Mouse (Mus musculus): ENCODE data around the gene 3110040N11Rik. TPM values are rescaled to one million over a fixed set of nuclear protein-coding genes. Genes with fewer than 3 reads are reported as not detected.

3110040N11Rik gene
- polyA plus RNA-seq, 1 experiment from 2014 or later = 30.3 TPM

DNA sequence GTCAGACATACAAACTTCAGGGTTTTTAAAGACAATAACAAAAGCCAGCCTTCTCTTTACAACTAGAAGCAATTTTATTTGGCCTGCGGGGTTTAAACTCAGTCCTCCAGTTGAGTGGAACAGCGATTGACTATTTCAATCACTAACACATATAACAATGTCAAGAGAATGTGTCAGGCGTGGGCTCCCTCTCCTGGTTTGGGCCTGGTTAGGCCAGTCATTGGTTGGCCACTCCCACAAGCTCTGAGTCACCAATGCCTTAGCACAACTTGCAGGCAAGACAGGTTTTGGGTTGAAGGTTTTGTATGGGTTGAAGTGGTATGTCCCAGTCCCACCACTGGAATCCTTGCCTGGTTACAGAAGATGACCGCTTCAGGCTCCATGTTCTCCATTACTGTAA, 45.1 kb downstream of the 3110040N11Rik start:
- H3K4me1 ChIP-seq (ENCODE audit: insufficient read depth, low read depth, low read length) = no peaks in the 10 kb centered on the region
- H3K9me3 ChIP-seq (ENCODE audit: low read length) = 0 out of 2 replicates have a peak, but pooled peaks cover 2% of the 10 kb centered on the region
- no peak overlapping the region for H3K4me3 ChIP-seq (ENCODE audit: low read depth, low read length)
- H3K36me3 ChIP-seq (ENCODE audit: insufficient read depth, low read length) = no peaks in the 10 kb centered on the region
- H3K27me3 ChIP-seq (replicated peaks; ENCODE audit: insufficient read depth, low read length) = no peaks in the 10 kb centered on the region
- peak; percentile 73 for TF ChIP-seq CTCF (IDR thresholded peaks at IDR 0.05)
- no peak for TF ChIP-seq EP300 (IDR thresholded peaks at IDR 0.05)
- DNase-seq (ENCODE audit: low spot score) = peak; percentile 78
- WGBS = 53% methylated on average over 4 of the region's 4 CpGs
- H3K9ac ChIP-seq (replicated peaks; ENCODE audit: low read depth) = no peak overlapping the region
- H3K4me2 ChIP-seq (replicated peaks; ENCODE audit: low read depth, low read length) = no peak overlapping the region
- no peak overlapping the region for H3K27ac ChIP-seq (ENCODE audit: low read length)
- ATAC-seq = peak; percentile 62

DNA sequence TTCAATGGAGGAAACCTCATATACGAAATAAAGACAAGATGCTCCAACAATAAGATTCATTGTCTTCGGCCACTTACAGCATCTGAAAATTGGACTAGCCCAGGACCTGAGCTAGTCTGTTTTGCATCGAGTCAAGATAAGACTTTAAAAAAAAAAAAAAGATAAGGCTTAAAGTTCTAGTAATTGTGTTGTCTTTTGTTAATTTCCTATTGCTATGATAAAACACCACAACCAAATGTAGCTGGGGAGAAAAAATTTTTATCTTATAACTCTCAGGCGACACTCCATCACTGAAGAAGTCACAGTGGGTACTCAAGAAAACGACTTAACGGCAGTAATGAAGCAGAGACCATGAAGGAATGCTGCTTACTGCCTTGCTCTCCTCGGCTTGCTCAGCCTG, 49.3 kb downstream of the 3110040N11Rik start:
- no peaks in the 10 kb centered on the region for H3K9me3 ChIP-seq (ENCODE audit: low read length)
- H3K27me3 ChIP-seq (replicated peaks; ENCODE audit: insufficient read depth, low read length) = no peaks in the 10 kb centered on the region
- H3K4me2 ChIP-seq (replicated peaks; ENCODE audit: low read depth, low read length) = no peak overlapping the region
- no peak overlapping the region for H3K9ac ChIP-seq (replicated peaks; ENCODE audit: low read depth)
- DNase-seq (ENCODE audit: low spot score) (no peak), ATAC-seq (no peak)
- H3K36me3 ChIP-seq (ENCODE audit: insufficient read depth, low read length) = no peaks in the 10 kb centered on the region
- no peak for TF ChIP-seq EP300 (IDR thresholded peaks at IDR 0.05)
- H3K4me1 ChIP-seq (ENCODE audit: insufficient read depth, low read depth, low read length) = no peaks in the 10 kb centered on the region
- no peak overlapping the region for H3K4me3 ChIP-seq (ENCODE audit: low read depth, low read length)
- H3K27ac ChIP-seq (ENCODE audit: low read length) = no peak overlapping the region
- WGBS = 80% methylated on average over 7 of the region's 7 CpGs

DNA sequence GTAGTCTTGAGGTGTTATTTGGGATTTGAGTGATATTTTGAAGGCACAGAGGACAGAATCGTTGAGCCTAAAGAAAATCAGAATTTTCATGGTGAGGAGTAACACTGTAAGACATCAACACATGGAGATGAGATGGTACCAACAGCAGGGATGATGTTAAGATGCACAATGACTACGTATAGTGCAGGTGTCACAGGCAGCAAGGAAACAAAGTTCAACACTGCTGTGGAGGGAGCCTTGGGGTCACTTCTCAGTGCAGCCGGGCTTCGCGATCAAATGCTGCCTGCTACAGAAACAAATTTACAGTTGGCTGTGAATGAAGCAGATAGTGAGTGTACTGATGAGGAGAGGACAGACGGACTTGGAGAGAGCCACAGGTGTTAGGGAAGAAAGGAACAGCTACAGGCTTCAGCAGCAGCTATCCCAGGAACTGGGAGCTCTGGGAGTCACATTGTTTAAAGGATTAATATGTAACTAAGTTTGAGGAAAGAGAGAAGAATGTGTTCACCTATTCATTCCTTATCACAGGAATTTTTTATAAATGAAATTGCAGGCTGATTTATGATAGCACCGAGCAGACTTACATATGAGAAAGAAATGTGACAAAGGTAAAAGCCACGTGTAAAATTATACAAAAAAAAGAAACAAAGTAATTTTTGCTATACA, 50.4 kb downstream of the 3110040N11Rik start:
- Histone ChIP-seq H3K27ac (ENCODE audit: low read length) (no peak overlapping the region), H3K4me3 (ENCODE audit: low read depth, low read length) (no peak overlapping the region), H3K36me3 (ENCODE audit: insufficient read depth, low read length) (no peaks in the 10 kb centered on the region), H3K4me2 (replicated peaks; ENCODE audit: low read depth, low read length) (no peak overlapping the region), H3K9ac (replicated peaks; ENCODE audit: low read depth) (no peak overlapping the region), H3K9me3 (ENCODE audit: low read length) (no peaks in the 10 kb centered on the region), H3K27me3 (replicated peaks; ENCODE audit: insufficient read depth, low read length) (no peaks in the 10 kb centered on the region), H3K4me1 (ENCODE audit: insufficient read depth, low read depth, low read length) (no peaks in the 10 kb centered on the region)
- TF ChIP-seq EP300 (IDR thresholded peaks at IDR 0.05) (no peak), CTCF (IDR thresholded peaks at IDR 0.05) (no peak)
- ATAC-seq (no peak), DNase-seq (ENCODE audit: low spot score) (no peak)
- WGBS = 35% methylated on average over 8 of the region's 8 CpGs

DNA sequence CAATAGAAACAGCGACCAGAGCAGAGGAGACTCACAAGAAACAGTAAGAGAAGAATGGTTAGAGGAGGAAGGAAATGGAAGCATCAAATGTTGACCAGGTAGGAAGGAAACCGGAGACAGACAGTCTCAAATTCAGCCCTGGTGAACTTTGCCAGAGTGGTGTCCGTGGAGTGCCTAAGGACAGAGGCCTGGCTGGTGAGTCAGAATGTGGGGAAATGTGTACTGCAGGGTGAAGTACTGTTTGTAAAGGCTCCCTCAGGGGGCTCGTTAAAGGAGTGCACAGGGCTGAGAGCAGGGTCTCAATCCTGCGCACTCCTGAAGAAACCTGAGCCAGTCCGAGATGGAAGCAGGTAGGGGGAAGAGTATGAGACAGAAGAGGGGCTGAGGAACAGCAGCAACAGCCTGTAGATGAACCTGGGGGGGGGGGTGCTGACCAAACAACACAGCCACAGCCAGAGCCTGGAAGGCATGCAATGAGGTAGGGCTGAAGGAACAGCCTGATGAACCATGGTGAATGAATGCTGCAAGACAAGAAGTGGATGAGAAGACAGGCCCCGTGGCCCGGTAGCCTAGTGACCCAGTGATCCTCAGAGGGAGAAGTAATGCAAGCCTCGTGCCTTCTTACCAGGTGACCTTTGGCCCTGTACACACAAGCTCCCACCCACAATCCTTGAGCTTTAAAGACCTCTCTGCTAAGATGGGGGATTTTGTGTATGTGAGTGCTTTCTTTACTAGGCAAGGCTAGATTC, 53.8 kb downstream of the 3110040N11Rik start:
- H3K9me3 ChIP-seq (ENCODE audit: low read length) = no peaks in the 10 kb centered on the region
- H3K4me2 ChIP-seq (replicated peaks; ENCODE audit: low read depth, low read length) = no peak overlapping the region
- TF ChIP-seq CTCF (IDR thresholded peaks at IDR 0.05) (no peak), EP300 (IDR thresholded peaks at IDR 0.05) (no peak)
- ATAC-seq (peak; percentile 52), DNase-seq (ENCODE audit: low spot score) (peak; percentile 40)
- H3K9ac ChIP-seq (replicated peaks; ENCODE audit: low read depth) = no peak overlapping the region
- H3K4me3 ChIP-seq (ENCODE audit: low read depth, low read length) = no peak overlapping the region
- no peak overlapping the region for H3K27ac ChIP-seq (ENCODE audit: low read length)
- no peaks in the 10 kb centered on the region for H3K36me3 ChIP-seq (ENCODE audit: insufficient read depth, low read length)
- H3K27me3 ChIP-seq (replicated peaks; ENCODE audit: insufficient read depth, low read length) = no peaks in the 10 kb centered on the region
- 43% methylated on average over 9 of the region's 9 CpGs for WGBS
- H3K4me1 ChIP-seq (ENCODE audit: insufficient read depth, low read depth, low read length) = no peaks in the 10 kb centered on the region

DNA sequence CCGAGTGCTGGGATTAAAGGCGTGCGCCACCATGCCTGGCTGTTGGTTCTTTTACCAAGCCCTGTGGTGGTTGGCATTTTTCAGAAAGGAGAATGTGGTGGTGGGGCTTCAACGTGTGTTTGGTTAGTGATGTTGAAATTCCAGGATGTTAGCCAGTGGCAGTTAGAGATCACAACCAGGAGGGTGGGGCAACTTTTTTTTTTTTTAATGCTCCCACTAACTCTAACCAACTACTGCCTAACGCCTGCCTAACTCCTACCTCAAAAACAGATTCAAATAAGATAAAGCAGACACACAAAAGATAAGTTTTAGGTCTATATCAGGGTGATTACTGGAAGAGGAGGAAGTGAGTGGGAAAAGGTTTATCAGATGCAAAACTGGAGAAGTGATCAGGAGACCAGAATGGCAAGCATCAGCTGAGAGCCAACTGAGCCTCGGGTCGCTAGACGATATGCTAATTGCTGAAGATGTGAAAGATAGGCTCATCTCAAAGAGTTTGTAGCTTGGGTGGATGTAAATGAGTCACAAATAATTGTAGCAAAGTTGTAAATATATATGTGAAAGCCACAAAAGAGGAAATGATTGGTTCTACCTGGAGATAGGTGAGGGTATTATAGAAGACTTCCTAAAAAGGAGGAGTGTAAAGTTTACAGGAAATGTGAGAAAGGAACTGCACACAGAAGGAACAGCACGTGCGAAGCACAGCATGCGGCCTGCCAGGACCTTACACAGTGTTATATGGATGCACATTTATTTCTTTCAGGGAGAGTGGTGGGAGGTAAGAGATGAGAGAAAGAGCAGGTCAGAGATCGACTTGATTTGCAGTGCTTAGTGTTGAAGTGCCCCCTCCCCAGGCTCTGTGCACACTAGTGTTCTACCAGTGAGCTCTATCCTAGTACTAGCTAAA, 56.8 kb downstream of the 3110040N11Rik start:
- Histone ChIP-seq H3K4me3 (ENCODE audit: low read depth, low read length) (no peak overlapping the region), H3K4me2 (replicated peaks; ENCODE audit: low read depth, low read length) (no peak overlapping the region), H3K27ac (ENCODE audit: low read length) (no peak overlapping the region), H3K9me3 (ENCODE audit: low read length) (no peaks in the 10 kb centered on the region), H3K4me1 (ENCODE audit: insufficient read depth, low read depth, low read length) (no peaks in the 10 kb centered on the region), H3K36me3 (ENCODE audit: insufficient read depth, low read length) (no peaks in the 10 kb centered on the region), H3K9ac (replicated peaks; ENCODE audit: low read depth) (no peak overlapping the region), H3K27me3 (replicated peaks; ENCODE audit: insufficient read depth, low read length) (no peaks in the 10 kb centered on the region)
- 78% methylated on average over 12 of the region's 12 CpGs for WGBS
- ATAC-seq = no peak
- no peak for DNase-seq (ENCODE audit: low spot score)
- TF ChIP-seq CTCF (IDR thresholded peaks at IDR 0.05) (no peak), EP300 (IDR thresholded peaks at IDR 0.05) (no peak)

Other genes starting within 250 kb of the 3110040N11Rik start
- gene Fsd2, start 222.5 kb downstream of the 3110040N11Rik start, polyA plus RNA-seq (2015; fragmentation: Nextera tagmentation; extraction: Ambion mirVana) = 1.0 and 1.4 TPM in 2 replicates
- 7.2 and 8.1 TPM in 2 replicates for gene Whamm, start 218.2 kb downstream of the 3110040N11Rik start, polyA plus RNA-seq (2015; fragmentation: Nextera tagmentation; extraction: Ambion mirVana)
- 16.8 and 18.6 TPM in 2 replicates for gene Homer2, start 82.0 kb downstream of the 3110040N11Rik start, polyA plus RNA-seq (2015; fragmentation: Nextera tagmentation; extraction: Ambion mirVana)
- 138 and 140 TPM in 2 replicates for gene Ramac, start 26.6 kb downstream of the 3110040N11Rik start, polyA plus RNA-seq (2015; fragmentation: Nextera tagmentation; extraction: Ambion mirVana)
- gene Btbd1, start 40.0 kb upstream of the 3110040N11Rik start, polyA plus RNA-seq (2015; fragmentation: Nextera tagmentation; extraction: Ambion mirVana) = 51.8 and 54.3 TPM in 2 replicates
- not detected in 2 replicates for gene Gm10160, start 66.3 kb upstream of the 3110040N11Rik start, polyA plus RNA-seq (2015; fragmentation: Nextera tagmentation; extraction: Ambion mirVana)
- gene Tm6sf1, start 69.5 kb upstream of the 3110040N11Rik start, polyA plus RNA-seq (2015; fragmentation: Nextera tagmentation; extraction: Ambion mirVana) = 12.8 and 14.4 TPM in 2 replicates
- gene Hdgfl3, start 145.0 kb upstream of the 3110040N11Rik start, polyA plus RNA-seq (2015; fragmentation: Nextera tagmentation; extraction: Ambion mirVana) = 6.1 and 6.4 TPM in 2 replicates
- gene Bnc1, start 202.8 kb upstream of the 3110040N11Rik start, polyA plus RNA-seq (2015; fragmentation: Nextera tagmentation; extraction: Ambion mirVana) = 0.58 and 0.61 TPM in 2 replicates